Mouse (Mus musculus): ENCODE measurements around the gene Vldlr. TPM values are rescaled to one million over a fixed set of nuclear protein-coding genes. Genes with fewer than 3 reads are reported as not detected.

The Vldlr gene
- polyA plus RNA-seq, 1 experiment from 2014 or later: 21.7 TPM

- WGBS: under 1% methylated on average over 61 of the region's 62 CpGs
- Histone ChIP-seq H3K27me3 (replicated peaks) (no peaks in the 10 kb centered on the region), H3K4me3 (replicated peaks) (peak overlapping the region; percentile 91), H3K9ac (replicated peaks) (peak overlapping the region; percentile 84), H3K27ac (replicated peaks) (peak overlapping the region; percentile 87), H3K4me2 (peak overlapping the region; percentile 87), H3K36me3 (no peaks in the 10 kb centered on the region), H3K9me3 (replicated peaks) (no peaks in the 10 kb centered on the region), H3K4me1 (peaks cover 30% of the 10 kb centered on the region)
- ATAC-seq (ENCODE audit: low FRiP score): peak; percentile 83
Measured at GRCm38 (mm10) chr19:27216767-27217403, 601 bp downstream of the Vldlr start.

DNA sequence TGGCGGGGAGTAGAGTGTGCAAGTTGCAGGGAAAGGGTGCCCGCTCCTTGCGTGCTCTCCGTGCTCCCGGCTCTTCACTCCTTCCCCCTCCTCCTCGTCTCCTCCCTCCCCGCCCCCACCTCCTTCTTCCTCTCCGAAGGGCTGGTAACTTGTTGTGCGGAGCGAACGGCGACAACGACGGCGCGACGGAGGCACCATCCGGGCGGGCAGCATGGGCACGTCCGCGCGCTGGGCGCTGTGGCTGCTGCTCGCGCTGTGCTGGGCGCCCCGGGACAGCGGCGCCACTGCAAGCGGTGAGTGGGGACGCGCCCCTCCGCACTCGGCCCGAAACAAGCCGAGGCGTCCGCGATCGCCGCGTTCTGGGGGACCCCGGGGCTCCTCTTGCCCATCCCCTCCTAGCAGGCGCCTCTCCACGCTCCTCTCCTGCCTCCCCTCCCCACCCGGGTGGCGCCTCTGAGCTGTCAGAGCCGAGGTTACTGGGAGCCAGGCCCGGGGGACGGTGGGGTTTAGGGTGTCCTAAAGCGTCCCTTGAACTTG is 1.2 kb downstream of the Vldlr start:
- H3K4me3 ChIP-seq (replicated peaks): peak overlapping the region; percentile 91
- H3K27ac ChIP-seq (replicated peaks): peak overlapping the region; percentile 87
- H3K4me2 ChIP-seq: peak overlapping the region; percentile 87
- peak; percentile 78 for ATAC-seq (ENCODE audit: low FRiP score)
- no peaks in the 10 kb centered on the region for H3K36me3 ChIP-seq
- peak overlapping the region; percentile 84 for H3K9ac ChIP-seq (replicated peaks)
- H3K4me1 ChIP-seq: peaks cover 30% of the 10 kb centered on the region
- H3K9me3 ChIP-seq (replicated peaks): no peaks in the 10 kb centered on the region
- H3K27me3 ChIP-seq (replicated peaks): no peaks in the 10 kb centered on the region
- WGBS: under 1% methylated on average over 50 of the region's 52 CpGs

DNA sequence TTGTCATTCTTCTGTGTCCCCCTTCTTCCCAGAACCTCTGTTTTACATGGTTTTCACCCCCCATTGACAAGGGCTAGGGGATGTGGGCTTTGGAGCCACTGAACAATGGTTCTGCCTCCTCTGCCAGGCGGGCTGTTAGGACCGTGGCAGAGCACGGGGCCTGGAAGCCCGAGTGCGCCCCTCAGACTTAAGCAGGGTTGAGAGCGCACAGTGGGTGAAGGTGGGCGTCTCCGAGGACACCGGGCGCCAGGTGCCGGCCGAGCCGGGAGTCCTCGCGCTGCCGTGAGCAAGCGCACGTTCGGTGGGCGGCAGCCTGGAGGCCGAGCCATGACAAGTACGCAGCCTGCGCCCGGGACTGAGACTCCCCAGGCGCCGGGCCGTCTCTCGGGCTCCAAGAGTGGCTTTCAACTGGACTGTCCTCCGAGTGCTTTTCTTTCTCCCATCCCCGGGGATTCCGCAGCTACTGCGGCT is 1.7 kb downstream of the Vldlr start:
- no peaks in the 10 kb centered on the region for H3K9me3 ChIP-seq (replicated peaks)
- H3K9ac ChIP-seq (replicated peaks): peak overlapping the region; percentile 84
- H3K4me3 ChIP-seq (replicated peaks): peak overlapping the region; percentile 91
- peak; percentile 63 for ATAC-seq (ENCODE audit: low FRiP score)
- H3K4me1 ChIP-seq: peaks cover 30% of the 10 kb centered on the region
- H3K27me3 ChIP-seq (replicated peaks): no peaks in the 10 kb centered on the region
- H3K36me3 ChIP-seq: no peaks in the 10 kb centered on the region
- H3K27ac ChIP-seq (replicated peaks): peak overlapping the region; percentile 87
- peak overlapping the region; percentile 87 for H3K4me2 ChIP-seq
- under 1% methylated on average over 32 of the region's 32 CpGs for WGBS

DNA sequence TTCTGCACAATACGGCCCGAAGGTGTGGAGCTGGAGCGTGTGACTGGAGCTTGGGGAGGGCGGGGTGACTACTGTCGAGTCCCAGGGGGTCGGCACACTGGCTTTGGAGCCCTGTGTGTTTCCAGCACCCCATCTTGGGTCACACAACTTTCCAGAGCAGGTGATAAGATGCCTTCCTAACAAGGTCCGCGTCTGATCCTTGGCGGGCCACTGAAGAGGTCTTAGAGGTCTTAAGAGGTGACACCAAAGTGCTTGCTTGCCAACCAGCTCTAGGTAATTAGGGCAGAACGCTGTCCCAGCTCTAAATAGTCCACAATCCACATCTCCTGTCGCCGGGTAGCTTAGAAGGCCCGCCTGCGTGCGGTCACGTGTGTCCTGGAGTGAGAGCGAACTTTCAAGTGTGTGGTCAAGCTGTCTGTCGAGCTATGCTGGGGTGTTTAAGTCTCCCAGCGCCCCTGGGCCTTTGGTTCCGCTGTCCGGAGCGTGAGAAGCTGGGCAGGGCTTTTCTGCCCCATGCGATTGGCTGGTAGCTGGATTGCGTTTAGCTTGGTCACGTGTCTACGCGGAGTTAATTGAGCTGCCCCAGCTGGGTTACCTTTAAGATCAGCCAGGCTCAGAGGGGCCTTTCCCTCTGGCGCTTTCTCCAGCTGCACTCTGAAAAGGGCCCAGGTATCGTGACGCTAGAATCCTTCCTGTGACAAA is 2.4 kb downstream of the Vldlr start:
- Histone ChIP-seq H3K27me3 (replicated peaks) (no peaks in the 10 kb centered on the region), H3K27ac (replicated peaks) (peak overlapping the region; percentile 87), H3K4me1 (peaks cover 30% of the 10 kb centered on the region), H3K4me2 (peak overlapping the region; percentile 87), H3K9ac (replicated peaks) (peak overlapping the region; percentile 84), H3K36me3 (no peaks in the 10 kb centered on the region), H3K9me3 (replicated peaks) (no peaks in the 10 kb centered on the region), H3K4me3 (replicated peaks) (peak overlapping the region; percentile 91)
- ATAC-seq (ENCODE audit: low FRiP score): no peak
- under 1% methylated on average over 30 of the region's 30 CpGs for WGBS

GRCm38 (mm10) chr19:27219586-27219985 is 3.3 kb downstream of the Vldlr start:
- no peaks in the 10 kb centered on the region for H3K9me3 ChIP-seq (replicated peaks)
- H3K36me3 ChIP-seq: no peaks in the 10 kb centered on the region
- H3K4me1 ChIP-seq: peaks cover 30% of the 10 kb centered on the region
- no peak for ATAC-seq (ENCODE audit: low FRiP score)
- no peak overlapping the region for H3K27ac ChIP-seq (replicated peaks)
- no peak overlapping the region for H3K9ac ChIP-seq (replicated peaks)
- no peak overlapping the region for H3K4me3 ChIP-seq (replicated peaks)
- no peaks in the 10 kb centered on the region for H3K27me3 ChIP-seq (replicated peaks)
- H3K4me2 ChIP-seq: peak overlapping the region; percentile 87

DNA sequence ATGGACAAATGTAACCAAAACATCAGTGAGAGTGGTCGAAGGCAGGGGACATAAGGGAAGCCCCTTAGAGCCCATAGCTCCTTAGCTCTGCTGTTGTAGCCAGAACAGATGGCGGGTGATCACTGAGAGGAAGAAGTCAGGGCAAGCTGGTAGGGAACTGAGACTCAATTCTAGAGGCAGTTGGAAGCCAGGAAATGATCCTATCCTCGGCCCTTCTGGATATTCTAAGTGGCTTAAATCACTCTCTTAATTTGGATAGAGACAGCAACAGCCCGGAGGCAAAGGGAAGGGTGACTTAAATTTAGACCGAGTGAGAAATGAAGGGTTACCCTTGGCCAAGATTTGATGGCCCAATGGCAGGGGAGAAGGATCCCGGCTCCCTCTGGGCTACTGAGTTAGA is 6.8 kb downstream of the Vldlr start:
- ATAC-seq (ENCODE audit: low FRiP score): no peak
- Histone ChIP-seq H3K4me1 (peaks cover 23% of the 10 kb centered on the region), H3K9ac (replicated peaks) (no peak overlapping the region), H3K4me3 (replicated peaks) (no peak overlapping the region), H3K27ac (replicated peaks) (no peak overlapping the region), H3K27me3 (replicated peaks) (no peaks in the 10 kb centered on the region), H3K36me3 (no peaks in the 10 kb centered on the region), H3K9me3 (replicated peaks) (no peaks in the 10 kb centered on the region), H3K4me2 (no peak overlapping the region)
- WGBS: 73% methylated on average over 6 of the region's 6 CpGs

DNA sequence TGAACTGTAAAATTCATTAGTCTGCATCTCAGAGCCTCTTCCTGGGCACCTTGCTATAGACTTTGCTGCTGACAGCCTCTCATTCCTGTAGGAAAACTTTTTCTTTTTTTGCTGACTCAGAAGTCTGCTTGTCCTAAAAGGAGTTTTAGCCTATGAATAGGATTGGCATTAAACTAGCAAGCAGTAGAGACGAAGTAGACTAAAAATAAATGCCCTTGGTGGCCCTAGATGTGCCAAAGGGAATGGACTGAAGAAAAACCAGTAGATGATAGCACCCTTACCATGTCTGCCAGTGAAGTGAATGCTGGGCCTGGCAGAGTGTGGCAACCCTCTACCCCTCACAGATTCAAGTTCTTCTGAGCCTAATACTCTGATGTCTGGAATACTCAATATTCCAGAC is 8.1 kb downstream of the Vldlr start:
- ATAC-seq (ENCODE audit: low FRiP score): no peak
- H3K27me3 ChIP-seq (replicated peaks): no peaks in the 10 kb centered on the region
- H3K36me3 ChIP-seq: no peaks in the 10 kb centered on the region
- peaks cover 12% of the 10 kb centered on the region for H3K4me1 ChIP-seq
- H3K4me2 ChIP-seq: no peak overlapping the region
- no peaks in the 10 kb centered on the region for H3K9me3 ChIP-seq (replicated peaks)
- H3K27ac ChIP-seq (replicated peaks): no peak overlapping the region
- no peak overlapping the region for H3K9ac ChIP-seq (replicated peaks)
- WGBS: 64% methylated on average over 1 of the region's 1 CpGs
- H3K4me3 ChIP-seq (replicated peaks): no peak overlapping the region

DNA sequence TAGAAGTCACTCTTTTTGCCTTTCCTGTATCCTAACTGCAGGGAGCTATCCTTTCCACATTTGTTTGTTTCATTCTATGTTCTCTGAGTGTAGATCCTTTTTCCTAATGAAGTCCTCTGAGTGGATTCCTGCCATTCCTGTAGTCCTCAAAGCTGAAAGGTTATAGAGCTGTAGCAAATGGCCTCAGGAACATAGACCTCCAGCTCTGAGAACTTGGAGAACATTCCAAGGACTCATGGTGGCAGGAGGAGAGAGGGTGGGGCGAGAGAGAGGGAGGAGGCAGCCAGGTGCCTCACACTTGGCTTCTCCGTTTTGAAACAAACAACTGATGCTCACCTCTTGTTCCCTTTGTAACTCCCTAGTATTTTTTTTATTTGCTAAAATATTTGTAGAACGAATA is 10.3 kb downstream of the Vldlr start:
- 78% methylated on average over 3 of the region's 3 CpGs for whole genome bisulfite sequencing
- no peak overlapping the region for H3K4me3 ChIP-seq (replicated peaks)
- peaks cover 8% of the 10 kb centered on the region for H3K36me3 ChIP-seq

GRCm38 (mm10) chr19:27227131-27227530 is 10.8 kb downstream of the Vldlr start:
- Histone ChIP-seq H3K4me1 (peaks cover 7% of the 10 kb centered on the region; the same call in 1 of the 2 replicates), H3K36me3 (peaks cover 14% of the 10 kb centered on the region), H3K9me3 (replicated peaks) (no peaks in the 10 kb centered on the region), H3K27me3 (replicated peaks) (no peaks in the 10 kb centered on the region), H3K27ac (replicated peaks) (no peak overlapping the region), H3K9ac (replicated peaks) (no peak overlapping the region), H3K4me2 (no peak overlapping the region), H3K4me3 (replicated peaks) (no peak overlapping the region)
- ATAC-seq (ENCODE audit: low FRiP score): no peak
- 60% methylated on average over 4 of the region's 4 CpGs for WGBS

More for the DNA sequence above, 10.3 kb downstream of the Vldlr start:
- ATAC-seq (ENCODE audit: low FRiP score): no peak
- Histone ChIP-seq H3K9me3 (replicated peaks) (no peaks in the 10 kb centered on the region), H3K27me3 (replicated peaks) (no peaks in the 10 kb centered on the region), H3K4me2 (no peak overlapping the region), H3K9ac (replicated peaks) (no peak overlapping the region), H3K27ac (replicated peaks) (no peak overlapping the region), H3K4me1 (peaks cover 7% of the 10 kb centered on the region; the same call in 1 of the 2 replicates)

GRCm38 (mm10) chr19:27228254-27228653 is 12.0 kb downstream of the Vldlr start:
- WGBS: 90% methylated on average over 1 of the region's 1 CpGs
- H3K9me3 ChIP-seq (replicated peaks): no peaks in the 10 kb centered on the region
- peaks cover 7% of the 10 kb centered on the region; the same call in 1 of the 2 replicates for H3K4me1 ChIP-seq
- no peak for ATAC-seq (ENCODE audit: low FRiP score)
- no peak overlapping the region for H3K4me3 ChIP-seq (replicated peaks)
- H3K27me3 ChIP-seq (replicated peaks): no peaks in the 10 kb centered on the region
- no peak overlapping the region for H3K4me2 ChIP-seq
- H3K9ac ChIP-seq (replicated peaks): no peak overlapping the region
- H3K27ac ChIP-seq (replicated peaks): no peak overlapping the region
- H3K36me3 ChIP-seq: peaks cover 25% of the 10 kb centered on the region

GRCm38 (mm10) chr19:27233386-27233785 is 17.1 kb downstream of the Vldlr start:
- Histone ChIP-seq H3K27ac (replicated peaks) (no peak overlapping the region), H3K36me3 (peaks cover 42% of the 10 kb centered on the region), H3K9ac (replicated peaks) (no peak overlapping the region), H3K27me3 (replicated peaks) (no peaks in the 10 kb centered on the region), H3K4me3 (replicated peaks) (no peak overlapping the region), H3K9me3 (replicated peaks) (no peaks in the 10 kb centered on the region), H3K4me2 (no peak overlapping the region), H3K4me1 (no peaks in the 10 kb centered on the region)
- WGBS: 87% methylated on average over 2 of the region's 2 CpGs
- no peak for ATAC-seq (ENCODE audit: low FRiP score)

DNA sequence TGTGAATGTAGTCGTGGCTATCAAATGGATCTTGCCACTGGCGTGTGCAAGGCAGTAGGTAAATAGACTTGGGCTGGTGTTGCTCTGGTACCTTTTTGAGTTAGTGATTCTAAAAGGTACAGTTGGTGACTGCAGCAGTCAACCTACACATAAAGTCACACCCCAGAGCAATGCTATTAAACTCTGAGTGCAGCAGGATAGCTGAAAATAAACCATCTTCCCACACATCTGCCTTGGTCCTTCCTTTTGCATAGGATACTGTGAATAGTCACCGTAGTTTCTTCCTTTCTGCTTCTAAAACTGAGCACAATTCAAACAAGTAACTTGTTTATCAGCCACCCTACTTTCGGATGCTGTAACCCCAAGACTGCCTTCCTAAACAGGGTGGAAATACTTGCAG is 23.6 kb downstream of the Vldlr start:
- H3K9ac ChIP-seq (replicated peaks): no peak overlapping the region
- no peaks in the 10 kb centered on the region for H3K9me3 ChIP-seq (replicated peaks)
- H3K4me2 ChIP-seq: no peak overlapping the region
- H3K36me3 ChIP-seq: peaks cover 71% of the 10 kb centered on the region
- no peaks in the 10 kb centered on the region for H3K4me1 ChIP-seq
- no peak for ATAC-seq (ENCODE audit: low FRiP score)
- H3K27me3 ChIP-seq (replicated peaks): no peaks in the 10 kb centered on the region
- no peak overlapping the region for H3K27ac ChIP-seq (replicated peaks)
- no peak overlapping the region for H3K4me3 ChIP-seq (replicated peaks)
- WGBS: 98% methylated on average over 4 of the region's 4 CpGs

Data from neural tube, embryonic 15.5 days (tissue).